Mouse (Mus musculus): ENCODE measurements at regions not wholly inside any gene's neighbourhood (a gene's known extent, or its start where the extent isn't known, plus 50 kb on each side); places are given as distances from the start of the nearest gene placed in this dataset.
A peak's percentile ranks its signal among the peaks of the same experiment; 100 is the strongest.

DNA sequence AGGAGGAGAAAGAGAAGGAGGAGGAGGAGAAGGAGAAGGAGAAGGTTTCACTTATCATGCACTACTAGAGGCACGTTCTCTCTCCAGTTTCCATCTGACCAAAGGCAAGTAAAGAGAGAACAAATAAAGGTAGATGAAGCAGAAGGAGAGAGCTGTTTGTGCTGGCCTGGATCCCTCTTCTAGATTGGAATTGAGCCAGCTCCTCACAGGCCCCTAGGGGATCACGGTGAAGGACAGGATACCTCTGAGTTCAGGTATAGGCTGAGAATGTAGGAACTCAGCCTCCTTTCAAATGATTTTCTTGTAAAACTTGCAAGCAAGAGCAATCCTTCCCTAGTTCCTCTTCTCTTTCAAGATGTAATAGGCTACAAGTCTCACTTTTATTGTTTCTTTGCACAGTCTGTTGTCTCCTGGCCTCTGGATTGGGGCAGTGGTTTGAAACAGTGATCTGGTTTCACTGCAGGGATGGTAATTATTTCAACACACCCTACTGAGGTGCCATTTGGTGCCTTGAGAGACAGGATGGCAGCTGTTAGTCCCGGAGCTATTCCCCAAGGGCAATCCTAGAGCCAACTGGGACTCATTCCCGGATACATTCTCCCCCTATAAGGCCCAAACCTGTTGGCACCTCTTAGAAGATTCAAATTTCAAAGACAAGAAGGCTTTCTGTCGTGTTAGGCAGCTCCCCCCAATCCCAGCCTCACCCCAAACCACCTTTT is 134.8 kb downstream of the Gm9817 start:
- no peak for DNase-seq (ENCODE audit: low spot score)

DNA sequence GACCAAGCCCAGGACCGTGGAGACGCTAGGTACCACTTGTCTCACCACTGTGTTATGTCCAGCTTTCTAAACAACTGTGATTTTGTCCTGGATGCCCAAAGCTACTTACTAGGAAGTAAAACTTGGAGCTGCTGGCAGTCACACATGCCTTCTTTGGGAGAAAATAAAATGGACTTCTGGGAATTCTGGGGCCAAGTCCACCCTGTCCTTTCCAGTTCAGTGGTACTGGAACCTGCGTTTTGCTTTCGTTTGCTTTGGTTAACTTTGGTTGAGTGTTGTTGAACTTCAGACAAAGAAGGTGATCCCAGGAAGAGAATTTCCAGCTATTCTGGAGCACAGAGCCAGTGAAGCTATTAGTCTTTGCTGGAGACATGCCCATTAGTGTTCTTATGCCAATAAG is 139.8 kb downstream of the Gm9817 start:
- DNase-seq (ENCODE audit: low spot score) = no peak

GRCm38 (mm10) chr13:45219671-45220070 is 141.2 kb downstream of the Gm9817 start:
- no peak for DNase-seq (ENCODE audit: low spot score)

DNA sequence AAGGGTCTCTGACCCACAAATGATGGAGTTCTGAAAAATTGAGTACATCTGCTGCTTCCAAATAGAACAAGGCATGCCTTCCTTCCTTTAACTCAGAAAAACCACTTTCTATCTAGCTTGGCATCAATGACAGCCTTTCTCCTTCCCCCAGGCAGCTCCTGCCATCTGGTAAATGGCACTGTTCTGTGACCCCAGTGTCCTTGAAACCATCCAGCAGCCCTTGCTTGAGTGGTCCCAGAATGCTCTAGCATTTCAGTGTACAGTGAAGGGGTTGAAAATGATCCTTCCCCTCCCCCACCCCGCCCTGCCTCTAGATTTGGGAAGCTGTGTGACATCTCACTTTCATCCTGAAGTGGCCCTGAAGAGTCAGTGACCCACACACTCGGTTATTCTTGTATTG is 152.3 kb downstream of the Gm9817 start:
- DNase-seq (ENCODE audit: low spot score) = no peak

DNA sequence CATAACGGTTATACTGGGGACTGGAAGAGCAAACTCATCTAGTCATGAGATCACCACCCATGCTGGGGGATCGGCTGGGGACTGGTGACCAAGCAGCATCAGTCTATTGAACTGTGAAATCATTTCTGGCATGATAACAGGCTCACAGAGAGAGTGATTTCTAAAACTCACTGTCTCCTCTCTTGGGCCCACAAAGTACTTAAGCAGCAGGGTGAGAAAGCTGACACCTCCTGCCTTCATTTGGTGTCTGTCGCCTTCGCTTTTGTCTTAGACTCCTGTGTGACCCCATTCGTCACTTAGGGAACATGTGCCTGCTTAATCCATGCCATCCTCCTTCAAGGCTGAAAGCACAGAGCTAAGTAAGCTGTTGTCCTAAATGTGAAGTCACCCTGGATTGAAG is 154.3 kb upstream of the Mylip start:
- DNase-seq (ENCODE audit: low spot score) = no peak

DNA sequence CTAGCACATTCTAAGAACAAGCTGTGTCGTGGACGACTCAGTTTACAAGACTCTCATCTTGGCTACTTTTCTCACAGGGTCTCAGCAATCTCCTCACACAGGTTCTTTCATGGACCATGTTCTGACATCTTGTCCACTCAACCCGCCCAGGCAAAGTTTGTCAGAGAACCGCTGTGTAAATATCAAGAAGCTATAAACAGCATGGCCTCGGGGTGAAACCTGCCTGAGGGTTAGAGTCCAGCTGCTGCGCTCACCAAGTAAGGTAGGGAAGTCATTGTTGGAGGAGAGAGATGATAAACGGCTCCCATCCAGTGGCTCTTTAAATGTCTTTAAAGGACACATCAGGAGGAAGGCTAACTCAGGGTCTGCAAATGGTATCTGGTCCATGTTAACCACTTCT is 151.3 kb upstream of the Mylip start:
- DNase-seq (ENCODE audit: low spot score) = no peak

GRCm38 (mm10) chr13:45239153-45239552 is 150.4 kb upstream of the Mylip start:
- peak; percentile 21 for DNase-seq (ENCODE audit: low spot score)

DNA sequence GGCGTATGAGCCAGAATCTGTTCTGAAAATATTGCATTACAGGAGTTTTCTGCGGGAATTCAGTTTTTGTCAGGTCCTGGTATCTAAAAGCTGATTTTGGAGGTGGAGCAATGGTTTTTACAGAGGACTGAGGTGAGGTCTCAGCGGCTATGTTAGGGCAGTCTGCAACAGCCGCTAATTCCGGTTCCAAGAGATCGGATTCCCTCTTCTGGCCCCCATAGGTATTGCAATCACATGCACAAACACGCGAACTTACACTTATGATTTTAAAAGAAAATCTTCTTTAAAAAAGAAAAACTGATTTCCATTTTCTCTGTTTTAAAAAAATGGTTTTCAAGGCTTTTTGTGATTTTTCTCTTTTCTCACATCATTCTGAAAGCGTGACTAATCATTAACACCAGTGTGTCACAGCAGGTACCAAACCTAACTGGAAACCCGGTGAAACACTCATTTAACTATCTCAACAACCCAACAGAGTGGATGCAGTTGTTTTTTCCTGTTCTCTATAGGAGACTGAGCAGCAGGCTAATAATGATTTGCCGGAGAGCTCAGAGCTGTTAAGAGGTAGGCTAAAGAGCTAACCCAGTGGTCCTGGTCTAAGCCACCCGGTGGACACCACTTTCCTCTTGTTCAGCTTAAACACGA is 149.4 kb upstream of the Mylip start:
- no peak for DNase-seq (ENCODE audit: low spot score)

DNA sequence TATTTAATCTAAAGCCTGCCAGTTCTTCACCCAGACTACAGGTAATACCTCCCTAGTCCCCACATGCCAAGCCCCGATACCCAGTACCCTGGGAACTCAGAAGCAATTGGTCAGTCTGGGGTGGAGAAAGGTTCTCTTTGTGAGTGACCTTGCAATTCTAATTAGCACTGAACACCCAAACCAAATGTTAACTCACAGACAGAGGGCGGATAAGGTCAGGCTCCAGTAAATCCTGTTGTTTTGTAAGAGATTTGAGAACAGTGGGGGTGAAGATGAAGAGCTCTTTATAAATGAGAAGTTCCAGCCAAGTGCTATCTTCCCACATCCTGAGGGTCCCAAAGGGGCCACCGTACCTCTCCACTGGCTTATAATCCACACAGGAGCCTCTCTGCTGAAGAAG is 147.3 kb upstream of the Mylip start:
- no peak for DNase-seq (ENCODE audit: low spot score)

- no peak for DNase-seq (ENCODE audit: low spot score)
Observed at GRCm38 (mm10) chr13:45242750-45243149, 146.8 kb upstream of the Mylip start.

DNA sequence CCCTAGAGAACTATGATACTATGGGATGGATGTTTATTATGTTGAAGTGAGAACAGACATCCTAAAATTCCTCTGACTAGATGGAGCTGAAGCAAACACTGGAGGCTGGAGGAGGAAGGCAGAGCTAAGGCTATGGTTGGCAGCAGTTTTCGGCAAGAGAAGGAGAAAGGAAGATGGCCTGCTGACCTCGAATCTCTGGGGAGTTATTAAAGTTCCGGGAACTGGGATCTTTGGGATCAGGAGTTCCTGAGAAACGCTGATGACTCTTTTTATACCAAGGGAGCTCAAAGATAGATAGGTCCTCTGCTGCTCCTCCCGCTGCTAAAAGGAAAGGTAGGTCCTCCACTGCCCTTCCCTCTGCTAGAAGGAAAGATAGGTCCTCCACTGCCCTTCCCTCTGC is 143.9 kb upstream of the Mylip start:
- no peak for DNase-seq (ENCODE audit: low spot score)

DNA sequence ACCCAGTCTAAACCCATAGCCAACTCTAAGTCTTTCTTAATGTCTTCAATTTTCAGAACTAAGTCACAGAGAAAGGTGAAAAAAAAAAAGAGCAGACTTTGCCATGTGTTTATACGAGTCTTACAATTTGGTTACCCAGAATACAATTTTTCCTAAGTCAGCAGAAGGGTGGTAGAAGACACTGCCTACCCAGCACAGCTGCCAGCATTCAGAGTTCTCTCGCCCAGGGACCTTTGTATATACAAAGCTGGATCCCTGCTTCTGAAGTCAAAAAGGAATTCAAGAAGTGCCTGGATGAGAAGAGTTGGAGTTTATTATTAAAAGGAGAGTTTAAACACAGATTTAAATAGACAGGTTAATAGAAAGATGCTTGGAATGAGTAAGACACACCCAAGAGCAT is 143.2 kb upstream of the Mylip start:
- DNase-seq (ENCODE audit: low spot score) = no peak

GRCm38 (mm10) chr13:45250028-45250427 is 139.5 kb upstream of the Mylip start:
- no peak for DNase-seq (ENCODE audit: low spot score)

- no peak for DNase-seq (ENCODE audit: low spot score)
Observed at GRCm38 (mm10) chr13:45251068-45251467, 138.5 kb upstream of the Mylip start.

- DNase-seq (ENCODE audit: low spot score) = no peak
Observed at GRCm38 (mm10) chr13:45252126-45252525, 137.4 kb upstream of the Mylip start.

DNA sequence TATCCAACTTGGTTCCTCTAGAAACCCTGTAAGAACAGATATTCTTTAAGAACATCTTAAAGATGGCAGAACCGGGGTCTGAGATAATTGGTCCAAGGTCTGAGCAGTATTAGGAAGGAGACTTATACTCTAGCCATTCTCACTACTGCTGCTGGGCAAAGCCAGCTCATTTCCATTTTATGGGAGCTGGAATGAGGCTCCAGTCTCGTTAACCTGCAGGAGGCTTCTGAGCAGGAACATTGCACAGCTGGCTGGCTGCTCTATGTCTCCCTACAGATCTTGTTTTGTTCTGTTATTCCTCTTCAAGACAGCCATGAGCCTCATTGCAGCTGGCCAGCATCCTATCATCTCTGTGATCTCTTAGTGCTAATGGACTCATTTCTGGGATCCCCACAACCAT is 136.3 kb upstream of the Mylip start:
- no peak for DNase-seq (ENCODE audit: low spot score)

DNA sequence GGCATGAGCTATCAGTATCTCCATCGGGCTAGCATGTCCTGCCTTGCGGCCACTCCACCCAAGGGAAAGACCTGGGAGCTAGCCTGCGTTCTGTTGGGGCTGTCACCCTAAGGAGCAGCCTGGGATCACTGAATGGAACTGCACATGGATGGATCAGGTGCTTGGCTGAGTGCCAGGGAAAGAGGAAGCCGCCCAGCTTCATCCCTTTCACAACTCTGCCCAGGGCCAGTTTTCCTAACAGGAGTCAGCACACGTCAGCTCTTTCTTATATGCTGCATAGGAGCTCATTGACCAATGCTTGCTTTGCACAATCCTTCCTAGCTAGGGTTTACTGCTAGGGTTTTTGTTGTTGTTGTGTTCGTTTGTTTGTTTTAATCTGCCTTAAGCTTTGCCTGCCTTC is 134.3 kb upstream of the Mylip start:
- no peak for DNase-seq (ENCODE audit: low spot score)

GRCm38 (mm10) chr13:45262011-45262410 is 127.5 kb upstream of the Mylip start:
- no peak for DNase-seq (ENCODE audit: low spot score)

GRCm38 (mm10) chr13:45266287-45267064 is 123.1 kb upstream of the Mylip start:
- DNase-seq (ENCODE audit: low spot score) = no peak

DNA sequence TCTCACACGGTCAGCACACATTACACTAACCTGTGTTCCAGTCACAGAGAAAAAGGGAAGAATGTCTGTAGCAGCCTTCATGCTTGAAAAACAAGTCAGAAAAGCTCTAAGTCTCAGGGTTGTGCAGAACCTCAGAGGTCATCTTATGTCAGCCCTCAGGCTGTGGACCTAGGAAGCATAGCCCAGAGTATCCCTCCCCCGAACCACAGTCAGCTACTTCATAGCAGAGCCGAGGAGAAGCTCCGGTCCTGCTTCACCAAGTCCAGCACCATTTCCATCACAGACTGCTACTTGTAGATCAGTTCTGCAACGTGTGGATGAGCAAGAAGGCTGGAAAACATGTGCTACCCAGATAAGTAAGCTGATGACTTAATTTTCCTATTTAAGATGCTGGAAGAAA is 122.1 kb upstream of the Mylip start:
- DNase-seq (ENCODE audit: low spot score) = no peak

GRCm38 (mm10) chr13:45267906-45268305 is 121.6 kb upstream of the Mylip start:
- no peak for DNase-seq (ENCODE audit: low spot score)

DNA sequence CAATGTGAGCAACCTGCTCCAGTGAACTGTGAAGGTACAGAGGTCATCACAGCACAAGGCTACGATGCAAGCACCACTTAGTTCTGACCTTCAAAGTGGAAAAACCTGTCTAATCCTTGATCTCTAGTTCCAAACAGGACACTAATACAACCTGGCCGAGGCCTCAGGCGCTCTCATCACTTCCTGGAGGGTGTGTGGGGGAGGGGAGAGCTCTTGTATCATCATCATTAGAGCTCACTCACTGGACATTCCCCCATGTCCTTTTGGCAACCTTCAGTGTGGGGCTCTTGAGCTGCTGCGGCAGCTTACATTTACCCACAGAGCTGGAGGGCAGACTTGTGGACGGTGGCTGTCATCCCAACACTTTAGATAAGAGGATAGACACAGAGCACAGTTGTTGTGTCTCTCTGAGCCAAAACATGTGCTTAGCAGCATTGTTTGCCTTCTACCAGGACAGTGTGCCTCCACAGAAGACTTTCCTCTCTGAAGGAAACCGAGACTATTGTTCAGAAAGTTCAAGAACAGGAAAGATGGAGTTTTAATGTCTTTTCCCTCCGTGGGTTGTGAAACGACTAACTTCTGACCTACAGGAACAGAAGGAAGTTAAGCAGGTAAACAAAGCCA is 115.2 kb upstream of the Mylip start:
- DNase-seq (ENCODE audit: low spot score) = no peak

DNA sequence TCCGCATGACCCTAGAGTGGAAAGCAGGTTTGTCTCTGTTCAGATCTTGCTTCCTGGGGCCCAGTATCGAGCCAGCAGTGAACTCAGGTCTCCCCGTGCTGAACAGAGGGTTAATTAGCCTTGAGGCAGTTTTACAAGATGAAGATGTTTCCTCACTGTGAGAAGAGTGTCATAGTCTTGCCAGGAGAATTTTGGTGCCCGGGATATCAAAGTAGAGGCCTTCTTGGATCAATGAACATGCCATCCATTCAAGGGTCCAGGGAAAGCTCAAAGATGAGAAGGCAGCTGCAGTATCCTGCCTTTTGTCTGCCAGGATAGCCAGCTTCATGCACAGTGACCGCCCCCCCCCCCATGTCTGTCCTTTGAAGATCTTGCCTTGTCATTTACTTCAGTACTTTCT is 114.2 kb upstream of the Mylip start:
- no peak for DNase-seq (ENCODE audit: low spot score)

Measured in left cerebral cortex, adult 11 months (tissue).